Mouse (Mus musculus): ENCODE data around the gene St8sia2. TPM values are rescaled to one million over a fixed set of nuclear protein-coding genes. Genes with fewer than 3 reads are reported as not detected.

Gene St8sia2
- total RNA-seq, 1 experiment: 0.36 TPM

- Histone ChIP-seq H3K27ac (ENCODE audit: insufficient read depth, low read depth, low read length, poor library complexity, severe bottlenecking) (no peak overlapping the region), H3K4me3 (ENCODE audit: insufficient read depth in 1 of 2, low read depth in 1 of 2, low read length in 2 of 2, poor library complexity in 1 of 2, severe bottlenecking in 1 of 2) (no peak overlapping the region), H3K4me1 (ENCODE audit: control insufficient read depth in 2 of 2, insufficient read depth in 2 of 2, low read length in 2 of 2, poor library complexity in 1 of 2) (no peaks in the 10 kb centered on the region), H3K9ac (ENCODE audit: insufficient read depth, low read depth, low read length, poor library complexity, severe bottlenecking) (no peak overlapping the region), H3K36me3 (ENCODE audit: control insufficient read depth, insufficient read depth, low read length, poor library complexity, severe bottlenecking) (no peaks in the 10 kb centered on the region), H3K9me3 (ENCODE audit: control insufficient read depth, insufficient read depth, low read depth, low read length) (no peaks in the 10 kb centered on the region)
- TF ChIP-seq HCFC1 (IDR thresholded peaks at IDR 0.05; ENCODE audit: borderline replicate concordance, insufficient read depth, low read length) (no peak), MAFK (IDR thresholded peaks at IDR 0.05; ENCODE audit: insufficient read depth, low read depth, low read length) (no peak), ZNF384 (IDR thresholded peaks at IDR 0.05; ENCODE audit: low read depth, low read length) (no peak), ZC3H11A (IDR thresholded peaks at IDR 0.05; ENCODE audit: borderline replicate concordance, low read depth, low read length) (no peak), CHD2 (IDR thresholded peaks at IDR 0.05; ENCODE audit: low read depth, low read length) (no peak)
- no peak for DNase-seq (ENCODE audit: low read depth, low spot score)
- in situ Hi-C loops (cut with MboI; ENCODE audit: low sequenced_read_pairs in 2 of 2, unreplicated experiment in 2 of 2): no loop called here
These were observed 75.3 kb downstream of the St8sia2 start for GRCm38 (mm10) chr7:73938046-73938810.

DNA sequence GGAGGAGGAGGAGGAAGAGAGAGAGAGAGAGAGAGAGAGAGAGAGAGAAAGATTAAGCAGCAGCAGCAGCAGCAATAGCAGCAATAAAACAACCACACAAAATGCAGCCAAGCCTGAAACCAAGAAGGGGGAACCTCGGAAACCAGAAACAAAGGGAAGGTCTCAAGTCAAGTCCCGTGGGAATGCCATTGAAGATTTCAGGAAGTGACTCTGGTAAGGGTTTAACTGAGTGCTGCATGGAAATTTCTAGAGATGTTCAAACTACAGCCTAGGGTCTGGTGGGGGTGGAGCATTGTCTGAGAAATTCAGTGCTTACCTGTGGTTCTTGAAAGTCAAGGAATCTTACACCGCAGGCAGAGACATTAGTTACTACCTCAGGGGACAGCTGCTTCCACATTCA lies 77.4 kb downstream of the St8sia2 start:
- Histone ChIP-seq H3K27ac (ENCODE audit: insufficient read depth, low read depth, low read length, poor library complexity, severe bottlenecking) (no peak overlapping the region), H3K9me3 (ENCODE audit: control insufficient read depth, insufficient read depth, low read depth, low read length) (no peaks in the 10 kb centered on the region), H3K36me3 (ENCODE audit: control insufficient read depth, insufficient read depth, low read length, poor library complexity, severe bottlenecking) (no peaks in the 10 kb centered on the region), H3K9ac (ENCODE audit: insufficient read depth, low read depth, low read length, poor library complexity, severe bottlenecking) (no peak overlapping the region), H3K4me1 (ENCODE audit: control insufficient read depth in 2 of 2, insufficient read depth in 2 of 2, low read length in 2 of 2, poor library complexity in 1 of 2) (no peaks in the 10 kb centered on the region), H3K4me3 (ENCODE audit: insufficient read depth in 1 of 2, low read depth in 1 of 2, low read length in 2 of 2, poor library complexity in 1 of 2, severe bottlenecking in 1 of 2) (no peak overlapping the region)
- in situ Hi-C loops (cut with MboI; ENCODE audit: low sequenced_read_pairs in 2 of 2, unreplicated experiment in 2 of 2): no loop called here
- DNase-seq (ENCODE audit: low read depth, low spot score): no peak
- TF ChIP-seq ZNF384 (IDR thresholded peaks at IDR 0.05; ENCODE audit: low read depth, low read length) (no peak), CHD2 (IDR thresholded peaks at IDR 0.05; ENCODE audit: low read depth, low read length) (no peak), ZC3H11A (IDR thresholded peaks at IDR 0.05; ENCODE audit: borderline replicate concordance, low read depth, low read length) (no peak), HCFC1 (IDR thresholded peaks at IDR 0.05; ENCODE audit: borderline replicate concordance, insufficient read depth, low read length) (no peak), MAFK (IDR thresholded peaks at IDR 0.05; ENCODE audit: insufficient read depth, low read depth, low read length) (no peak)

GRCm38 (mm10) chr7:73935703-73936102 lies 77.8 kb downstream of the St8sia2 start:
- in situ Hi-C loops (cut with MboI; ENCODE audit: low sequenced_read_pairs in 2 of 2, unreplicated experiment in 2 of 2): no loop called here
- TF ChIP-seq HCFC1 (IDR thresholded peaks at IDR 0.05; ENCODE audit: borderline replicate concordance, insufficient read depth, low read length) (no peak), CHD2 (IDR thresholded peaks at IDR 0.05; ENCODE audit: low read depth, low read length) (no peak), MAFK (IDR thresholded peaks at IDR 0.05; ENCODE audit: insufficient read depth, low read depth, low read length) (no peak), ZC3H11A (IDR thresholded peaks at IDR 0.05; ENCODE audit: borderline replicate concordance, low read depth, low read length) (no peak), ZNF384 (IDR thresholded peaks at IDR 0.05; ENCODE audit: low read depth, low read length) (no peak)
- H3K4me1 ChIP-seq (ENCODE audit: control insufficient read depth in 2 of 2, insufficient read depth in 2 of 2, low read length in 2 of 2, poor library complexity in 1 of 2): no peaks in the 10 kb centered on the region
- H3K36me3 ChIP-seq (ENCODE audit: control insufficient read depth, insufficient read depth, low read length, poor library complexity, severe bottlenecking): no peaks in the 10 kb centered on the region
- H3K9ac ChIP-seq (ENCODE audit: insufficient read depth, low read depth, low read length, poor library complexity, severe bottlenecking): no peak overlapping the region
- H3K27ac ChIP-seq (ENCODE audit: insufficient read depth, low read depth, low read length, poor library complexity, severe bottlenecking): no peak overlapping the region
- H3K4me3 ChIP-seq (ENCODE audit: insufficient read depth in 1 of 2, low read depth in 1 of 2, low read length in 2 of 2, poor library complexity in 1 of 2, severe bottlenecking in 1 of 2): no peak overlapping the region
- H3K9me3 ChIP-seq (ENCODE audit: control insufficient read depth, insufficient read depth, low read depth, low read length): no peaks in the 10 kb centered on the region
- DNase-seq (ENCODE audit: low read depth, low spot score): no peak

GRCm38 (mm10) chr7:73933036-73933435 lies 80.5 kb downstream of the St8sia2 start:
- in situ Hi-C loops (cut with MboI; ENCODE audit: low sequenced_read_pairs in 2 of 2, unreplicated experiment in 2 of 2): no loop called here
- Histone ChIP-seq H3K4me1 (ENCODE audit: control insufficient read depth in 2 of 2, insufficient read depth in 2 of 2, low read length in 2 of 2, poor library complexity in 1 of 2) (no peaks in the 10 kb centered on the region), H3K27ac (ENCODE audit: insufficient read depth, low read depth, low read length, poor library complexity, severe bottlenecking) (no peak overlapping the region), H3K9me3 (ENCODE audit: control insufficient read depth, insufficient read depth, low read depth, low read length) (no peaks in the 10 kb centered on the region), H3K9ac (ENCODE audit: insufficient read depth, low read depth, low read length, poor library complexity, severe bottlenecking) (no peak overlapping the region), H3K36me3 (ENCODE audit: control insufficient read depth, insufficient read depth, low read length, poor library complexity, severe bottlenecking) (no peaks in the 10 kb centered on the region), H3K4me3 (ENCODE audit: insufficient read depth in 1 of 2, low read depth in 1 of 2, low read length in 2 of 2, poor library complexity in 1 of 2, severe bottlenecking in 1 of 2) (no peak overlapping the region)
- TF ChIP-seq MAFK (IDR thresholded peaks at IDR 0.05; ENCODE audit: insufficient read depth, low read depth, low read length): no peak
- TF ChIP-seq CHD2 (IDR thresholded peaks at IDR 0.05; ENCODE audit: low read depth, low read length): no peak
- TF ChIP-seq ZNF384 (IDR thresholded peaks at IDR 0.05; ENCODE audit: low read depth, low read length): no peak
- no peak for DNase-seq (ENCODE audit: low read depth, low spot score)

All from ES-E14 (cell line).